Mouse (Mus musculus) embryonic facial prominence, embryonic 12.5 days (tissue): ENCODE results near the gene Brd2. TPM values are rescaled to one million over a fixed set of nuclear protein-coding genes. Genes with fewer than 3 reads are reported as not detected.

ENCODE experiments used
- ATAC-seq: fragments of 200-750 bp; cut with Nextera tagmentation; 2 replicates; pipeline ENCODE4 v1.8.0; 2017; ENCODE audit not compliant: insufficient number of reproducible peaks, insufficient read depth, low FRiP score, low TSS enrichment
- H3K27ac ChIP-seq: fragments of 300-500 bp; sonication (generic); 2 replicates; pipeline ENCODE4 v1.5.1; 2016; ENCODE audit warnings: mild to moderate bottlenecking
- H3K27me3 ChIP-seq: fragments of 300-500 bp; sonication (generic); 2 replicates; pipeline ENCODE4 v1.6.1; 2016; ENCODE audit warnings: mild to moderate bottlenecking, moderate library complexity
- H3K36me3 ChIP-seq: fragments of 300-500 bp; sonication (generic); 2 replicates; pipeline ENCODE4 v1.6.1; 2016; ENCODE audit warnings: mild to moderate bottlenecking
- H3K4me1 ChIP-seq: fragments of 300-500 bp; sonication (generic); 2 replicates; pipeline ENCODE4 v1.6.1; 2016
- H3K4me2 ChIP-seq: fragments of 300-500 bp; sonication (generic); replicated peaks from 2 replicates; pipeline ENCODE4 v1.6.1; 2016; ENCODE audit warnings: mild to moderate bottlenecking, moderate library complexity
- H3K4me3 ChIP-seq: fragments of 300-500 bp; sonication (generic); 2 replicates; pipeline ENCODE4 v1.5.1; 2016; ENCODE audit warnings: mild to moderate bottlenecking
- H3K9ac ChIP-seq: fragments of 300-500 bp; sonication (generic); 2 replicates; pipeline ENCODE4 v1.6.1; 2016; ENCODE audit warnings: mild to moderate bottlenecking, moderate library complexity
- H3K9me3 ChIP-seq: fragments of 300-500 bp; sonication (generic); 2 replicates; pipeline ENCODE4 v1.6.1; 2016; ENCODE audit warnings: mild to moderate bottlenecking, moderate library complexity
- WGBS: fragments of 180-500 bp; shearing (Covaris S2); methylation state at CpG from one replicate; pipeline ENCODE4 v1.1.7; 2016; 5-methylcytosine and 5-hydroxymethylcytosine counted together
- polyA plus RNA-seq: library from polyadenylated mRNA; unstranded; fragments of >200 nt; fragmentation: Nextera tagmentation; extraction: Ambion mirVana; gene quantifications from 2 replicates; pipeline ENCODE4 v1.2.1, GENCODE M21; 2016

Gene Brd2
- polyA plus RNA-seq, 1 experiment from 2014 or later, result 119 TPM

- H3K4me3 ChIP-seq, result no peak overlapping the region
- H3K4me2 ChIP-seq, result no peak overlapping the region
- no peaks in the 10 kb centered on the region for H3K9me3 ChIP-seq
- no peak for ATAC-seq
- WGBS, result 81% methylated on average over 19 of the region's 19 CpGs
- H3K36me3 ChIP-seq, result 0 out of 2 replicates have a peak, but pooled peaks cover 2% of the 10 kb centered on the region
- no peaks in the 10 kb centered on the region for H3K27me3 ChIP-seq
- peaks cover 20% of the 10 kb centered on the region for H3K4me1 ChIP-seq
- no peak overlapping the region for H3K27ac ChIP-seq
- H3K9ac ChIP-seq, result no peak overlapping the region
Measured at GRCm38 (mm10) chr17:34130073-34130947, 7.9 kb upstream of the Brd2 start.

DNA sequence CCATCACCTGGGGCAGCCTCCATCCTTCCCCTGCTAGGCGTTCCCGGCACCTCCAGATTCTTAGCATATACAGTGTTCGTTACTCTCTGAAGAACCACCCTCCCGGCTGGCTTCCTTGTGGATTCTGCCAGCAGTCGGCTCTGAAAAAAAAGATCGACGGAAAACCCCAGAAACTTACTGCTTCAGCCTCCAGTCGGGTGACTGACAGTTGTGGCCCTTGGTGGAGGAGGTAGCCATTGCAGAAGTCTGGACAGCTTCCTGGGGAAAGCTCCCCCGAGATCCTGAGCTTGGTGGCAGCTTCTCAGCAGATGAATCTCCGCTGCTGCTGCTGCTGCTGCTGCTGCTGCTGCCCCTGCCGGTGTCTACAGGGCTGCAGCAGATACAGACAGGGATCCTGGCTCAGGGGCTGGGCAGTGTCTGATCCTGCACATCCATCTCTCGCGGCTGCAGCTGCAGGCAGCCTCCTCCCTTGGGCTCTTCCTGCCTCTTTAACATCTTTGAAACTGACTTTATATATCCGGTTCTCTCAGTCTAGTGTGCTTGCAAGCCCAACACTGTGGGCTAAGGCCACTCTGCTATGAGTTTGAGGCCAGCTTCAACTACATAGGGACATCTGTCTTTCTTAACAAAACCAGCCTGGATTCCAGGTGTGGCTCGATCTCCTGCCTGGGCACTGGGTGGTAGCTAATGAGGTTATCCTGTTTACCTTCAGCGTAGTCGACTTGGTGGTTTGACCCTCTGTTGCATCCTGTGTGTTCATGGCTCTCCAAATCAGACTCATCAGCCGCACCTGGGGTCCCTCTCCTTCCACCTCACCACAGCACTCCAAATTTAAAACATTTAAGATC is 6.7 kb upstream of the Brd2 start:
- Histone ChIP-seq H3K9me3 (no peaks in the 10 kb centered on the region), H3K4me1 (peaks cover 20% of the 10 kb centered on the region), H3K36me3 (0 out of 2 replicates have a peak, but pooled peaks cover 2% of the 10 kb centered on the region), H3K4me3 (peak overlapping the region; percentile 9; the same call in 1 of the 2 replicates), H3K9ac (no peak overlapping the region; the same call in 1 of the 2 replicates), H3K4me2 (peak overlapping the region; percentile 23), H3K27ac (no peak overlapping the region), H3K27me3 (no peaks in the 10 kb centered on the region)
- WGBS, result 19% methylated on average over 18 of the region's 18 CpGs
- no peak for ATAC-seq

GRCm38 (mm10) chr17:34128264-34128937 is 6.0 kb upstream of the Brd2 start:
- Histone ChIP-seq H3K9me3 (no peaks in the 10 kb centered on the region), H3K27ac (no peak overlapping the region), H3K4me3 (peak overlapping the region; percentile 9; the same call in 1 of the 2 replicates), H3K36me3 (0 out of 2 replicates have a peak, but pooled peaks cover 2% of the 10 kb centered on the region), H3K27me3 (no peaks in the 10 kb centered on the region), H3K4me1 (peaks cover 28% of the 10 kb centered on the region), H3K4me2 (peak overlapping the region; percentile 23), H3K9ac (no peak overlapping the region)
- ATAC-seq, result no peak
- 22% methylated on average over 13 of the region's 13 CpGs for WGBS

GRCm38 (mm10) chr17:34127475-34127874 is 5.0 kb upstream of the Brd2 start:
- H3K27me3 ChIP-seq, result no peaks in the 10 kb centered on the region
- no peak overlapping the region for H3K4me3 ChIP-seq
- 25% methylated on average over 6 of the region's 6 CpGs for WGBS

GRCm38 (mm10) chr17:34126826-34127420 is 4.5 kb upstream of the Brd2 start:
- no peak overlapping the region for H3K4me3 ChIP-seq
- H3K27me3 ChIP-seq, result no peaks in the 10 kb centered on the region
- 58% methylated on average over 9 of the region's 9 CpGs for WGBS
- ATAC-seq, result no peak
- peaks cover 28% of the 10 kb centered on the region for H3K4me1 ChIP-seq
- H3K36me3 ChIP-seq, result 0 out of 2 replicates have a peak, but pooled peaks cover 2% of the 10 kb centered on the region
- no peak overlapping the region for H3K9ac ChIP-seq
- no peak overlapping the region for H3K27ac ChIP-seq
- no peaks in the 10 kb centered on the region for H3K9me3 ChIP-seq
- no peak overlapping the region for H3K4me2 ChIP-seq

More at GRCm38 (mm10) chr17:34127475-34127874, 5.0 kb upstream of the Brd2 start:
- Histone ChIP-seq H3K4me2 (no peak overlapping the region), H3K4me1 (peaks cover 28% of the 10 kb centered on the region), H3K27ac (no peak overlapping the region), H3K9me3 (no peaks in the 10 kb centered on the region), H3K9ac (no peak overlapping the region), H3K36me3 (0 out of 2 replicates have a peak, but pooled peaks cover 2% of the 10 kb centered on the region)
- ATAC-seq, result no peak

DNA sequence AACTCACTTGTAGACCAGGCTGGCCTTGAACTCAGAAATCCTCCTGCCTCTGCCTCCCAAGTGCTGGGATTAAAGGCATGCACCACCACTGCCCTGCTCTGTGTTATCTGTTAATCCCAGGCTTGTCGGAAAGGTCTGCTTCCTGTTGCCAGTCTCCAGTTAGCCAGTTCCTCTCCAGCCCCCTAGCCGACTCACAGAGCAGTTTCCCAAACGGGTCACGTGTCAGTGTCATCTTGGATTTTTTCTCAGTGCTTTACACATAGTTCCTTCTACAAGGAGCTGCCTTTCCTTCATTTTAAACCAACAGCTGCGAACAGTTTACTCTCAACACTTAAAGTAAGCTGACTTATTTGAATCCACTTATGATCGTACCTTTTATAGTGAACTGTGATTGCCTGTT is 2.2 kb upstream of the Brd2 start:
- Histone ChIP-seq H3K27me3 (no peaks in the 10 kb centered on the region), H3K36me3 (0 out of 2 replicates have a peak, but pooled peaks cover 2% of the 10 kb centered on the region), H3K4me3 (0 out of 2 replicates have a peak overlapping the region, but pooled peaks have one; percentile 2), H3K9ac (no peak overlapping the region), H3K4me1 (peaks cover 28% of the 10 kb centered on the region), H3K27ac (no peak overlapping the region), H3K4me2 (peak overlapping the region; percentile 18), H3K9me3 (no peaks in the 10 kb centered on the region)
- ATAC-seq, result no peak
- WGBS, result 76% methylated on average over 6 of the region's 6 CpGs

- Histone ChIP-seq H3K27me3 (no peaks in the 10 kb centered on the region), H3K27ac (peak overlapping the region; percentile 100), H3K36me3 (peaks cover 6% of the 10 kb centered on the region), H3K9me3 (no peaks in the 10 kb centered on the region), H3K9ac (peak overlapping the region; percentile 97), H3K4me2 (peak overlapping the region; percentile 94), H3K4me1 (peaks cover 18% of the 10 kb centered on the region), H3K4me3 (peak overlapping the region; percentile 79)
- 6% methylated on average over 2 of the region's 2 CpGs for WGBS
- ATAC-seq, result no peak
Measured at GRCm38 (mm10) chr17:34123518-34123917, 1.1 kb upstream of the Brd2 start.

GRCm38 (mm10) chr17:34123111-34123510 is 677 bp upstream of the Brd2 start:
- Histone ChIP-seq H3K4me1 (peaks cover 17% of the 10 kb centered on the region), H3K4me2 (peak overlapping the region; percentile 94), H3K27ac (peak overlapping the region; percentile 100), H3K9ac (peak overlapping the region; percentile 97), H3K36me3 (peaks cover 10% of the 10 kb centered on the region), H3K9me3 (no peaks in the 10 kb centered on the region), H3K27me3 (no peaks in the 10 kb centered on the region), H3K4me3 (peak overlapping the region; percentile 79)
- WGBS, result 2% methylated on average over 7 of the region's 7 CpGs
- no peak for ATAC-seq

DNA sequence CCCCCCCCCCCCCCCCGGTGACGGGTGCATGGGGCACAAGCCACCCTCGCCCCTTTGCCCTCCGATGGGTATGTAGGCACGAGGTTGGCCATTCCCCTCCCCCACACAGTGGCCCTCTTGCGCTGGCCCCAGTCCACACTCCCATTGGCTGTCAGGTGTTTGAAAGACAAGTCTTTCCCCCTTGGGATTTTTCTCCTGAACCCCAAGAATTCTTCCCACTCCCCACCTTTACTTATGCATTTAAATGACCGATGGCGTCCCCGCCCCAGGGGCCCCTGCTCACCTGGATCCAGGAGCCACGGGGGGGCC is 601 bp downstream of the Brd2 start:
- ATAC-seq, result 0 out of 2 replicates have a peak, but pooled peaks have one; percentile 6
- H3K9ac ChIP-seq, result peak overlapping the region; percentile 97
- peaks cover 12% of the 10 kb centered on the region for H3K4me1 ChIP-seq
- no peaks in the 10 kb centered on the region for H3K27me3 ChIP-seq
- no peaks in the 10 kb centered on the region for H3K9me3 ChIP-seq
- H3K4me3 ChIP-seq, result peak overlapping the region; percentile 79
- peaks cover 18% of the 10 kb centered on the region for H3K36me3 ChIP-seq
- 1% methylated on average over 10 of the region's 10 CpGs for WGBS
- H3K27ac ChIP-seq, result peak overlapping the region; percentile 100
- peak overlapping the region; percentile 94 for H3K4me2 ChIP-seq

GRCm38 (mm10) chr17:34121172-34121878 is 1.1 kb downstream of the Brd2 start:
- H3K9ac ChIP-seq, result peak overlapping the region; percentile 97
- no peaks in the 10 kb centered on the region for H3K27me3 ChIP-seq
- peak; percentile 67 for ATAC-seq
- peaks cover 17% of the 10 kb centered on the region for H3K4me1 ChIP-seq
- peak overlapping the region; percentile 94 for H3K4me2 ChIP-seq
- peak overlapping the region; percentile 100 for H3K27ac ChIP-seq
- no peaks in the 10 kb centered on the region for H3K9me3 ChIP-seq
- peaks cover 22% of the 10 kb centered on the region for H3K36me3 ChIP-seq
- H3K4me3 ChIP-seq, result peak overlapping the region; percentile 79
- WGBS, result under 1% methylated on average over 32 of the region's 35 CpGs
